ENCODE assay signal across 21 mouse cellular contexts in genomic region chr5:119534946-119535345, GRCm38 (mm10).
"Had no signal": no experiment of that assay in that cellular context is flagged by ENCODE, and none has a peak within 500 bp of the region (broad histone marks: within the 10 kb centered on the region; RNA-seq: fewer than 3 reads in every experiment).

No protein-coding gene starts in this region.

- H3K27ac ChIP-seq: liver, embryonic 15.5 days; lung, embryonic 15.5 days; macrophage; midbrain, embryonic 10.5 days; midbrain, embryonic 12.5 days; neural tube, embryonic 13.5 days; neural tube, embryonic 15.5 days; stomach, embryonic 15.5 days; stomach, postnatal 0 days had no signal

- H3K27me3 ChIP-seq: liver, embryonic 15.5 days; lung, embryonic 15.5 days; megakaryocyte, embryonic 14.5 days; neural tube, embryonic 13.5 days; neural tube, embryonic 15.5 days; stomach, embryonic 15.5 days had no signal

- H3K4me1 ChIP-seq: liver, embryonic 15.5 days; lung, embryonic 15.5 days; megakaryocyte, embryonic 14.5 days; midbrain, embryonic 12.5 days; neural tube, embryonic 13.5 days; neural tube, embryonic 15.5 days; stomach, embryonic 15.5 days had no signal

- DNase-seq: liver, postnatal 0 days; lung, adult 2 months; lung, postnatal 14 days; lung, postnatal 36 days; midbrain, embryonic 14.5 days; retina, postnatal 1 day; right cerebral cortex, adult 18-20 months; right cerebral cortex, postnatal 25 days; thymus, postnatal 14 days; thymus, postnatal 36 days had no signal

- H3K4me3 ChIP-seq: liver, embryonic 15.5 days; lung, embryonic 15.5 days; megakaryocyte, embryonic 14.5 days; midbrain, embryonic 10.5 days; midbrain, embryonic 12.5 days; myocyte; neural tube, embryonic 13.5 days; neural tube, embryonic 15.5 days; stomach, embryonic 15.5 days had no signal

- H3K9me3 ChIP-seq: liver, embryonic 15.5 days; lung, embryonic 15.5 days; midbrain, embryonic 10.5 days; midbrain, embryonic 12.5 days; neural tube, embryonic 13.5 days; neural tube, embryonic 15.5 days; stomach, embryonic 15.5 days had no signal

- H3K36me3 ChIP-seq: liver, embryonic 15.5 days; lung, embryonic 15.5 days; midbrain, embryonic 10.5 days; midbrain, embryonic 12.5 days; neural tube, embryonic 13.5 days; neural tube, embryonic 15.5 days; stomach, embryonic 15.5 days had no signal
